Mouse (Mus musculus) gastrocnemius, postnatal 4 days (tissue): ENCODE measurements around the gene Klhl10. TPM values are rescaled to one million over a fixed set of nuclear protein-coding genes. Genes with fewer than 3 reads are reported as not detected.

Experiments used
- DNase-seq, 2 experiments: peaks; one replicate each; pipeline ENCODE4 v3.0.0; 2021 to 2022; ENCODE audit warnings: low spot score in 2 of 2, mixed read lengths in 2 of 2
- total RNA-seq, 2 experiments: library from RNA; stranded (reverse); gene quantifications; 2 replicates each; pipeline ENCODE4 v1.2.3; 2021

Klhl10 gene
- total RNA-seq, 2 experiments from 2014 or later = 1.0 to 1.5 TPM

- no peak for DNase-seq
These were observed 16.0 kb downstream of the Klhl10 start for GRCm38 (mm10) chr11:100457711-100458110.

GRCm38 (mm10) chr11:100462699-100463098 lies 21.0 kb downstream of the Klhl10 start:
- DNase-seq = no peak

GRCm38 (mm10) chr11:100465229-100465792 lies 23.6 kb downstream of the Klhl10 start:
- no peak for DNase-seq

- DNase-seq = no peak
These were observed 24.1 kb downstream of the Klhl10 start for GRCm38 (mm10) chr11:100465833-100466232.

GRCm38 (mm10) chr11:100471352-100472196 lies 29.9 kb downstream of the Klhl10 start:
- DNase-seq = no peak

GRCm38 (mm10) chr11:100472197-100472934 lies 30.6 kb downstream of the Klhl10 start, which contains the start of gene Klhl11:
TSS of gene Klhl11 (minus strand) at chr11:100472741.
- peak; percentile 83 to 87 for DNase-seq

GRCm38 (mm10) chr11:100472935-100473295 lies 31.2 kb downstream of the Klhl10 start:
- DNase-seq = no peak

GRCm38 (mm10) chr11:100476281-100476680 lies 34.6 kb downstream of the Klhl10 start:
- no peak for DNase-seq

- no peak for DNase-seq
These were observed 37.4 kb downstream of the Klhl10 start for GRCm38 (mm10) chr11:100479152-100479551.

GRCm38 (mm10) chr11:100484461-100484860 lies 42.7 kb downstream of the Klhl10 start:
- DNase-seq = no peak

GRCm38 (mm10) chr11:100485801-100486538 lies 44.3 kb downstream of the Klhl10 start:
- no peak for DNase-seq

- no peak for DNase-seq
These were observed 49.2 kb downstream of the Klhl10 start for GRCm38 (mm10) chr11:100490951-100491350.

- DNase-seq = no peak
These were observed 52.1 kb downstream of the Klhl10 start for GRCm38 (mm10) chr11:100493771-100494170.

- DNase-seq = no peak
These were observed 58.5 kb downstream of the Klhl10 start for GRCm38 (mm10) chr11:100500241-100500640.

GRCm38 (mm10) chr11:100500651-100501050 lies 58.9 kb downstream of the Klhl10 start:
- DNase-seq = no peak

- DNase-seq = no peak
These were observed 59.6 kb downstream of the Klhl10 start for GRCm38 (mm10) chr11:100501321-100501720.

GRCm38 (mm10) chr11:100504990-100505660 lies 63.4 kb downstream of the Klhl10 start:
- no peak for DNase-seq

GRCm38 (mm10) chr11:100505997-100506396 lies 64.3 kb downstream of the Klhl10 start:
- no peak for DNase-seq
